Mouse (Mus musculus) olfactory bulb, adult 2 months (tissue): ENCODE results near the gene Tbcc.

Experiments
- CTCF ChIP-seq: fragments of 200-500 bp; IDR thresholded peaks from 2 replicates; pipeline ENCODE4 v1.5.1; 2012; ENCODE audit warnings: low read depth, mild to moderate bottlenecking, low read length, moderate library complexity; ENCODE audit not compliant: insufficient read depth
- POLR2A ChIP-seq: fragments of 200-500 bp; IDR thresholded peaks from 2 replicates; pipeline ENCODE4 v1.6.1; 2012; ENCODE audit warnings: mild to moderate bottlenecking, low read depth, low read length, moderate library complexity; ENCODE audit not compliant: insufficient read depth

DNA sequence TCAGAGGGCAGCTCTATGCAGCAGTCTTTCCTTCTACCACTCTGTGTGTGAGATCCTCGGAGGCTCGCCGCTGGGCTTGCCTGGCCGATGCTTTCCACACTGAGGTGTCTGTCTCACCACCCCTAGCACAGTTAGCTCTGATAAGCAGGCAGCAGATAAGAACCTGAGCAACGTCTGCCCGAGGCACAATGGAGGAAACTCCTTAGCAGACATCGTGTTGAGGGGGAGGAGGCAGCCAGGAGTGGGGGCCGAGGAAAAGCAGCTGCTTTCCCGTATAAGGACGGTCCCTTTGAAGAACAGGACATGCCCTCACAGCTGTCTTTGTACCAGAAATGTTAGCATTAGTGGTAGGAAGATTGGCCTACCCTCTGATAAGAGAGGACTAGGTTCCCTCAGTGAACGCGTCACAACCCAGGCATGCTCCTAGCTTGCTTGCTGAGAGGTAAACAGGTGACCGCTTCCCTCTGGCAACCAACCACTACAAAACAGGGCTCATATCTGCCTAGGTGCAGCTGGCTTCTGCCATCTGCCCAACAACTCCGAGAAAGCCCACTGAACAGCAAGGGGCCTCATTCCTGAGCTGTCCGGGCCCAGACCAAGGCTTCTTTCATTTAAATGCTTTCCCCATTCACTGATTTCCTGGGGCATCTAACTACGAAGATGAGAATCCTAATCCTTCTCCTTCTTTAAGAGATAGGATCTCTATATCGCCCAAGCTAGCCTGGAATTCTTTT, 4.4 kb upstream of the Tbcc start:
- TF ChIP-seq CTCF (no peak), POLR2A (no peak)
